In genomic region chr11:102945306-102946264, GRCm38 (mm10) we compare ENCODE assay signal across 9 mouse cellular contexts. TPM values are rescaled to one million over a fixed set of nuclear protein-coding genes. Genes with fewer than 3 reads are reported as not detected.
A peak's percentile ranks its signal among the peaks of the same experiment; 100 is the strongest.
DNase-seq lines count a peak whose midpoint lies in the region; ATAC-seq and TF ChIP-seq lines count a peak whose summit lies in the region.
"Had no signal": no experiment of that assay in that cellular context is flagged by ENCODE, and none has a peak within 500 bp of the region (broad histone marks: within the 10 kb centered on the region; RNA-seq: fewer than 3 reads in every experiment).

No protein-coding gene starts in this region.

- ATAC-seq in midbrain, embryonic 12.5 days (ENCODE audit: low FRiP score, low read depth), result 0 out of 2 replicates have a peak, but pooled peaks have one; percentile 5
- ATAC-seq in activated CD4-positive, CD25-positive, alpha-beta regulatory T cell, adult 4 months, result no peak
- ATAC-seq in cerebellum, adult (ENCODE audit: insufficient number of reproducible peaks, low FRiP score, low TSS enrichment), result no peak

- H3K4me1 ChIP-seq in heart, adult 2 months (ENCODE audit: control insufficient read depth, insufficient read depth, low read length), result 0 out of 2 replicates have a peak, but pooled peaks cover 1% of the 10 kb centered on the region
- H3K4me1 ChIP-seq in ES-E14 (ENCODE audit: control insufficient read depth in 2 of 2, insufficient read depth in 2 of 2, low read length in 2 of 2, poor library complexity in 1 of 2), result peaks cover 0 to 5% of the 10 kb centered on the region in 2 experiments; a peak in 1 of 4 replicates
- peaks cover 50% of the 10 kb centered on the region for H3K4me1 ChIP-seq in hindbrain, embryonic 10.5 days (replicated peaks)
- peaks cover 47% of the 10 kb centered on the region for H3K4me1 ChIP-seq in midbrain, embryonic 12.5 days

- no peak for DNase-seq in heart, adult 2 months
- DNase-seq in heart, adult 9 months (ENCODE audit: low spot score in 2 of 2), result no peak
- no peak for DNase-seq in ES-E14 (ENCODE audit: low read depth, low spot score)
- peak; percentile 34 for DNase-seq in hindbrain, embryonic 10.5 days (ENCODE audit: low spot score)
- DNase-seq in gastrocnemius, adult 8-10 months (ENCODE audit: low spot score in 2 of 2), result no peak

- in situ Hi-C loops in ES-E14 (cut with MboI; ENCODE audit: low sequenced_read_pairs in 2 of 2, unreplicated experiment in 2 of 2), result no loop called here

- H3K9ac ChIP-seq in heart, adult 2 months (ENCODE audit: low read depth, low read length), result no peak overlapping the region
- peak overlapping the region; percentile 69 for H3K9ac ChIP-seq in ES-E14 (ENCODE audit: insufficient read depth, low read depth, low read length, poor library complexity, severe bottlenecking)
- peak overlapping the region; percentile 46 for H3K9ac ChIP-seq in midbrain, embryonic 12.5 days (replicated peaks)

- TF ChIP-seq CTCF in heart, adult 2 months (IDR thresholded peaks at IDR 0.05), result no peak

- H3K79me2 ChIP-seq in heart, adult 2 months (replicated peaks; ENCODE audit: control insufficient read depth, insufficient read depth, low read length), result no peaks in the 10 kb centered on the region

- intact Hi-C loops in heart, adult 2 months (cut with DNase I), result no loop called here

- H3K27ac ChIP-seq in heart, adult 2 months, result no peak overlapping the region
- no peak overlapping the region for H3K27ac ChIP-seq in ES-E14 (ENCODE audit: insufficient read depth, low read depth, low read length, poor library complexity, severe bottlenecking)
- H3K27ac ChIP-seq in hindbrain, embryonic 10.5 days, result peak overlapping the region; percentile 85
- no peak overlapping the region; the same call in 1 of the 2 replicates for H3K27ac ChIP-seq in midbrain, embryonic 12.5 days (replicated peaks)

- no peak for TF ChIP-seq POLR2A in heart, adult 2 months (IDR thresholded peaks at IDR 0.05; ENCODE audit: insufficient read depth, low read depth, low read length)

- TF ChIP-seq EP300 in heart, adult 2 months (IDR thresholded peaks at IDR 0.05; ENCODE audit: insufficient read depth, low read depth, low read length), result no peak

- H3K27me3 ChIP-seq in heart, adult 2 months (ENCODE audit: control insufficient read depth, insufficient read depth, low read length), result peaks cover 19% of the 10 kb centered on the region
- H3K27me3 ChIP-seq in hindbrain, embryonic 10.5 days (ENCODE audit: insufficient read depth, poor library complexity, severe bottlenecking), result peaks cover 98% of the 10 kb centered on the region
- H3K27me3 ChIP-seq in midbrain, embryonic 12.5 days, result peaks cover 96% of the 10 kb centered on the region

- 6% methylated on average over 54 of the region's 54 CpGs for WGBS in heart, adult 2 months
- WGBS in hindbrain, embryonic 10.5 days, result 2% methylated on average over 54 of the region's 54 CpGs
- WGBS in midbrain, embryonic 12.5 days, result 2% methylated on average over 54 of the region's 54 CpGs

- H3K4me2 ChIP-seq in midbrain, embryonic 12.5 days (replicated peaks), result peak overlapping the region; percentile 62

- no peaks in the 10 kb centered on the region for H3K9me3 ChIP-seq in ES-E14 (ENCODE audit: control insufficient read depth, insufficient read depth, low read depth, low read length)
- no peaks in the 10 kb centered on the region for H3K9me3 ChIP-seq in hindbrain, embryonic 10.5 days
- H3K9me3 ChIP-seq in midbrain, embryonic 12.5 days, result no peaks in the 10 kb centered on the region

- H3K4me3 ChIP-seq in heart, adult 2 months, result peak overlapping the region; percentile 26; the same call in 1 of the 2 replicates
- peak overlapping the region; percentile 63 to 75; a peak in 3 of 4 replicates for H3K4me3 ChIP-seq in ES-E14 (ENCODE audit: insufficient read depth in 1 of 2, low read depth in 1 of 2, low read length in 2 of 2, poor library complexity in 1 of 2, severe bottlenecking in 1 of 2)
- peak overlapping the region; percentile 53 for H3K4me3 ChIP-seq in hindbrain, embryonic 10.5 days
- H3K4me3 ChIP-seq in midbrain, embryonic 12.5 days, result peak overlapping the region; percentile 39
- H3K4me3 ChIP-seq: myocyte had no signal

- no peaks in the 10 kb centered on the region for H3K36me3 ChIP-seq in heart, adult 2 months (ENCODE audit: control insufficient read depth, insufficient read depth, low read length)
- no peaks in the 10 kb centered on the region for H3K36me3 ChIP-seq in ES-E14 (ENCODE audit: control insufficient read depth, insufficient read depth, low read length, poor library complexity, severe bottlenecking)
- no peaks in the 10 kb centered on the region for H3K36me3 ChIP-seq in hindbrain, embryonic 10.5 days
- H3K36me3 ChIP-seq in midbrain, embryonic 12.5 days, result no peaks in the 10 kb centered on the region

TF ChIP-seq in ES-E14, 5 proteins besides CTCF, POLR2A, EP300 and RAD21:
- TF ChIP-seq ZNF384 (IDR thresholded peaks at IDR 0.05; ENCODE audit: low read depth, low read length) (no peak), MAFK (IDR thresholded peaks at IDR 0.05; ENCODE audit: insufficient read depth, low read depth, low read length) (no peak), ZC3H11A (IDR thresholded peaks at IDR 0.05; ENCODE audit: borderline replicate concordance, low read depth, low read length) (no peak), HCFC1 (IDR thresholded peaks at IDR 0.05; ENCODE audit: borderline replicate concordance, insufficient read depth, low read length) (no peak), CHD2 (IDR thresholded peaks at IDR 0.05; ENCODE audit: low read depth, low read length) (no peak)

RNA-seq across cellular contexts. Expression of gene C1ql1, which starts 0.9 kb away (rescaled TPM):
- total RNA-seq in heart, adult 2 months (2021), result not detected
- polyA plus RNA-seq in heart, adult 2 months (2012; rRNA removed), result 0.10 TPM in 1 of 2 replicates, not detected in the other
- 3.3 and 3.7 TPM in 2 replicates for total RNA-seq in ES-E14 (2012; rRNA removed)
- 4.4 and 11.5 TPM in 2 replicates for polyA plus RNA-seq in hindbrain, embryonic 10.5 days (2016; fragmentation: Nextera tagmentation; extraction: Ambion mirVana)
- polyA plus RNA-seq in midbrain, embryonic 12.5 days (2016; fragmentation: Nextera tagmentation; extraction: Ambion mirVana), result 12.7 and 15.3 TPM in 2 replicates
- not detected for polyA plus RNA-seq in activated CD4-positive, CD25-positive, alpha-beta regulatory T cell, adult 4 months (2017; shearing (Covaris generic))
- not detected for total RNA-seq in gastrocnemius, adult 8-10 months (2022)

RNA-seq across cellular contexts. Expression of gene Kif18b, which starts 20.7 kb away (rescaled TPM):
- under 1 TPM; 0.10 to 0.32 TPM for total RNA-seq in heart, adult 2 months (2021)
- 0.18 and 0.32 TPM in 2 replicates for polyA plus RNA-seq in heart, adult 2 months (2012; rRNA removed)
- 38.4 and 51.0 TPM in 2 replicates for total RNA-seq in ES-E14 (2012; rRNA removed)
- 11.6 and 12.2 TPM in 2 replicates for polyA plus RNA-seq in hindbrain, embryonic 10.5 days (2016; fragmentation: Nextera tagmentation; extraction: Ambion mirVana)
- 9.1 and 9.7 TPM in 2 replicates for polyA plus RNA-seq in midbrain, embryonic 12.5 days (2016; fragmentation: Nextera tagmentation; extraction: Ambion mirVana)
- 1 to 10 TPM; 1.6 to 1.9 TPM for polyA plus RNA-seq in activated CD4-positive, CD25-positive, alpha-beta regulatory T cell, adult 4 months (2017; shearing (Covaris generic))
- not detected for total RNA-seq in gastrocnemius, adult 8-10 months (2022)

RNA-seq across cellular contexts. Expression of gene Gfap, which starts 44.9 kb away (rescaled TPM):
- total RNA-seq in heart, adult 2 months (2021), result under 1 TPM; 0.08 to 0.30 TPM
- polyA plus RNA-seq in heart, adult 2 months (2012; rRNA removed), result 0.18 TPM in 2 replicates
- 0.36 and 0.42 TPM in 2 replicates for total RNA-seq in ES-E14 (2012; rRNA removed)
- 0.17 TPM in 1 of 2 replicates, not detected in the other for polyA plus RNA-seq in hindbrain, embryonic 10.5 days (2016; fragmentation: Nextera tagmentation; extraction: Ambion mirVana)
- not detected in 2 replicates for polyA plus RNA-seq in midbrain, embryonic 12.5 days (2016; fragmentation: Nextera tagmentation; extraction: Ambion mirVana)
- not detected for polyA plus RNA-seq in activated CD4-positive, CD25-positive, alpha-beta regulatory T cell, adult 4 months (2017; shearing (Covaris generic))
- under 1 TPM in 2 of 4 experiments, not detected in 2; 0.11 to 0.36 TPM for total RNA-seq in gastrocnemius, adult 8-10 months (2022)
